Mouse (Mus musculus): ENCODE results near the gene Gm10668.
"Not testable (repeated sequence)": the region's sequence is repeated elsewhere in the genome, so short reads cannot be mapped to it uniquely, and the experiment has no call there.

Gene Gm10668

GRCm38 (mm10) chr7:20730524-20730923 lies at the start of gene Gm10668:
Gm10668 (minus strand) TSS chr7:20730624.
- DNase-seq (ENCODE audit: low spot score in 2 of 2): not testable (repeated sequence)

- not testable (repeated sequence) for DNase-seq (ENCODE audit: low spot score in 2 of 2)
These were observed 40.5 kb upstream of the Gm10668 start, which contains the start of gene Vmn1r112 for GRCm38 (mm10) chr7:20770885-20771284. Vmn1r112 (plus strand) TSS chr7:20771185.

- not testable (repeated sequence) for DNase-seq (ENCODE audit: low spot score in 2 of 2)
These were observed 27.3 kb downstream of the Gm10668 start, which contains the start of gene Vmn1r111 for GRCm38 (mm10) chr7:20703116-20703515. Vmn1r111 (minus strand) TSS chr7:20703216.

Data from right cerebral cortex, postnatal 36 days (tissue).